Mouse (Mus musculus): ENCODE measurements at regions not wholly inside any gene's neighbourhood (a gene's known extent, or its start where the extent isn't known, plus 50 kb on each side); places are given as distances from the start of the nearest gene placed in this dataset.
A peak's percentile ranks its signal among the peaks of the same experiment; 100 is the strongest.

DNA sequence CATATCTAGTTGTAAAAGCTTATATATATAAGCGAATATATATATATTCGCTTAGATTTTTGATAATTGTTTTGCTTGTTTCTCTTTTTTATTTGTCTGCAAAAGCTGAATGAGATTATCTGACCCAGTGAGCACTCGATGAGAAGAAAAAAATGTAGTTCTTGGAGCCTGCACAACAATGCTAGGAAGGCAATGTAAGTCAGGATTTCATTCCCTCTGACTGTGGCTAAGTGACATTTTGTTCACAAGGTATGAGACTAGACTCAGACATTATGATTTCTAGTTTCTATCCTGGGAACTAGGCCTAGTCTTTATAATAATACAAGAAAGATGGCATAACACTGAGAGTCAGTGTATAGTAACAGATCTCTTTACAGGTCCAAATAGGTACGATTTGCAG lies 108.9 kb upstream of the Bmp2 start:
- Histone ChIP-seq H3K27ac (ENCODE audit: low read length) (no peak overlapping the region), H3K9me3 (ENCODE audit: control insufficient read depth, low read length) (no peaks in the 10 kb centered on the region), H3K9ac (ENCODE audit: low read depth, low read length) (no peak overlapping the region), H3K36me3 (ENCODE audit: control insufficient read depth, insufficient read depth, low read length) (no peaks in the 10 kb centered on the region), H3K4me2 (ENCODE audit: low read depth, low read length) (no peak overlapping the region), H3K4me1 (ENCODE audit: control insufficient read depth, insufficient read depth, low read length) (no peaks in the 10 kb centered on the region), H3K4me3 (ENCODE audit: low read length) (no peak overlapping the region), H3K27me3 (replicated peaks; ENCODE audit: control insufficient read depth, insufficient read depth, low read length) (no peaks in the 10 kb centered on the region)
- ATAC-seq = no peak
- WGBS = 90% methylated on average over 4 of the region's 4 CpGs

GRCm38 (mm10) chr2:133443490-133443889 lies 108.5 kb upstream of the Bmp2 start:
- Histone ChIP-seq H3K4me1 (ENCODE audit: control insufficient read depth, insufficient read depth, low read length) (no peaks in the 10 kb centered on the region), H3K27me3 (replicated peaks; ENCODE audit: control insufficient read depth, insufficient read depth, low read length) (no peaks in the 10 kb centered on the region), H3K4me2 (ENCODE audit: low read depth, low read length) (no peak overlapping the region), H3K9ac (ENCODE audit: low read depth, low read length) (no peak overlapping the region), H3K27ac (ENCODE audit: low read length) (no peak overlapping the region), H3K4me3 (ENCODE audit: low read length) (no peak overlapping the region), H3K9me3 (ENCODE audit: control insufficient read depth, low read length) (no peaks in the 10 kb centered on the region), H3K36me3 (ENCODE audit: control insufficient read depth, insufficient read depth, low read length) (no peaks in the 10 kb centered on the region)
- no peak for ATAC-seq
- WGBS = 61% methylated on average over 2 of the region's 2 CpGs

DNA sequence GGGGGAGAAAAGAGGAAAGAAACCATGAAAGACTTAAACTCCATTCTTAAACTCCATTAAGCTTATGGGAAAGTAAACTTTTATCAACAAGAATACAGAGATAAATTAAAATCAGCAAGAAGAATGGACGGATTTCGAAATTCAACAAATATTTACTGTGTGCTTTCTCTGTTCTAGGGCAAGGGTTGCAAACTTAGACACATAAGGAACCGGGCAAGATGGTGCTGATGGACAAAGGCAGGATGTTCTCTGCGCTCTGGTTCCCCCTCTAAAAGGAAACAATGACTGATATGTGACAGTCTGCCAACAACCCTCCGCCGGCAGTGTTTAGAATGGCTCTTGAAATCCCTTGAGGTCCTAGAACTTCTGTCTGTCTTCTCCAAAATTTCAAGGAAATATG lies 99.0 kb upstream of the Bmp2 start:
- H3K4me1 ChIP-seq (ENCODE audit: control insufficient read depth, insufficient read depth, low read length) = no peaks in the 10 kb centered on the region
- ATAC-seq = no peak

DNA sequence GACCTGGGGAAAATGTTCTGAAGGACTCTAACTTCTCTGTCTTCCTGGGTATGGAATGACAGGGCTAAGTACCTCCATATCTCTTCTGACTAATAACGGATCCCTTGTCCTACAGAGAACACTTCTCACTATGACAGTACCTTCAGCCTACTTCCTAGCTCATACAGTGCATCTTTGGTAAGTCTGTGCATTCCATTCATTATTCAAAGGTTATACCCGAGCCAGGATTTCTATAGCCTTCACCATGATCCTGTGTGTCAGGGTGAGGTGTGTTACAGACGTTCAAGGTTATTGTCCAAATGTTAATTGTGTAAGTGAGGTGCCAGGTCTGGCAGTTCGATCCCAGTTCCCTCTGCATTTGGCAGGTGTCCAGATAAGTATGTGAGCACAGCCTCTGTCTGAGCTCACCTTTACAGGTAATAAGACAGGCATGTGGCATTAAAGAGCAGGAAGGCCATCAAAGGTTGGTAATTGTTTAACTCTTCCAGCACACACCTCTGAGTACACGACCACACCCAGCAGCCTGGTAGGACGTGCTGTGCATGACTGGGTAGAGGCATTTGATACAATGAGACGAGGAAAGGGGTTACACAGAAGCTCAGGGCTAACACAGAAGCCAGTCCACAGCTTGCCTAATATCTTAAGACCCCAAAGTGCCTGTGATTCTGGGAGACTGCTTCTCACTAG lies 96.3 kb upstream of the Bmp2 start:
- no peak overlapping the region for H3K4me3 ChIP-seq (ENCODE audit: low read length)
- no peak overlapping the region for H3K9ac ChIP-seq (ENCODE audit: low read depth, low read length)
- H3K4me2 ChIP-seq (ENCODE audit: low read depth, low read length) = no peak overlapping the region
- H3K4me1 ChIP-seq (ENCODE audit: control insufficient read depth, insufficient read depth, low read length) = no peaks in the 10 kb centered on the region
- H3K36me3 ChIP-seq (ENCODE audit: control insufficient read depth, insufficient read depth, low read length) = no peaks in the 10 kb centered on the region
- no peaks in the 10 kb centered on the region for H3K9me3 ChIP-seq (ENCODE audit: control insufficient read depth, low read length)
- 55% methylated on average over 7 of the region's 7 CpGs for WGBS
- peak overlapping the region; percentile 71 for H3K27ac ChIP-seq (ENCODE audit: low read length)
- peak; percentile 98 for ATAC-seq
- no peaks in the 10 kb centered on the region for H3K27me3 ChIP-seq (replicated peaks; ENCODE audit: control insufficient read depth, insufficient read depth, low read length)

More for the DNA sequence above, 99.0 kb upstream of the Bmp2 start:
- Histone ChIP-seq H3K9ac (ENCODE audit: low read depth, low read length) (no peak overlapping the region), H3K9me3 (ENCODE audit: control insufficient read depth, low read length) (no peaks in the 10 kb centered on the region), H3K27me3 (replicated peaks; ENCODE audit: control insufficient read depth, insufficient read depth, low read length) (no peaks in the 10 kb centered on the region), H3K4me3 (ENCODE audit: low read length) (no peak overlapping the region), H3K36me3 (ENCODE audit: control insufficient read depth, insufficient read depth, low read length) (no peaks in the 10 kb centered on the region), H3K27ac (ENCODE audit: low read length) (no peak overlapping the region), H3K4me2 (ENCODE audit: low read depth, low read length) (no peak overlapping the region)
- 81% methylated on average over 6 of the region's 6 CpGs for WGBS

- no peak overlapping the region for H3K9ac ChIP-seq (ENCODE audit: low read depth, low read length)
- no peak overlapping the region for H3K4me2 ChIP-seq (ENCODE audit: low read depth, low read length)
- no peak overlapping the region for H3K4me3 ChIP-seq (ENCODE audit: low read length)
- H3K4me1 ChIP-seq (ENCODE audit: control insufficient read depth, insufficient read depth, low read length) = no peaks in the 10 kb centered on the region
- no peak overlapping the region for H3K27ac ChIP-seq (ENCODE audit: low read length)
- no peaks in the 10 kb centered on the region for H3K36me3 ChIP-seq (ENCODE audit: control insufficient read depth, insufficient read depth, low read length)
- no peak for ATAC-seq
- H3K9me3 ChIP-seq (ENCODE audit: control insufficient read depth, low read length) = no peaks in the 10 kb centered on the region
- 92% methylated on average over 2 of the region's 2 CpGs for WGBS
- no peaks in the 10 kb centered on the region for H3K27me3 ChIP-seq (replicated peaks; ENCODE audit: control insufficient read depth, insufficient read depth, low read length)
These were observed 95.2 kb upstream of the Bmp2 start for GRCm38 (mm10) chr2:133456785-133457184.

DNA sequence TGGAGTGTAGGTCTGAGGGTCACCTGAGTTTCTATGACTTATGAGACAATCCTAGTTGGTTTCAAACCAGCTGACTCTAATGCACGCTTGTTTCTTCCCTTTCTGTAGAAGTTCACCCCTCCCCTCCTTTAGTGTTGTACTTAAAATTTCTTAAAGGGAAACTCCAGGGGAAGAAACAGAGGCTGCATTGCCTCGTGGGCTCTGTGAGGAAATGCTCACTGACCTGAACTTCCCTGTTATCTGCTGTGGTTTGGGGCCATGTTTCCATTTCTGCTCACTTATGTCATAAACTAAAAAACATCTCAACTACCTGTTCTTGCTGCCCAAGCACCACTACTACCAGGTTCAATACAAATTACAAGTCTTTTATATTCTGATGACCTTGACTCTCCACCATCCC lies 93.2 kb upstream of the Bmp2 start:
- H3K9ac ChIP-seq (ENCODE audit: low read depth, low read length) = no peak overlapping the region
- ATAC-seq = no peak
- no peak overlapping the region for H3K4me3 ChIP-seq (ENCODE audit: low read length)
- H3K36me3 ChIP-seq (ENCODE audit: control insufficient read depth, insufficient read depth, low read length) = no peaks in the 10 kb centered on the region
- no peaks in the 10 kb centered on the region for H3K9me3 ChIP-seq (ENCODE audit: control insufficient read depth, low read length)
- H3K27me3 ChIP-seq (replicated peaks; ENCODE audit: control insufficient read depth, insufficient read depth, low read length) = no peaks in the 10 kb centered on the region
- WGBS = 47% methylated on average over 2 of the region's 2 CpGs
- no peak overlapping the region for H3K27ac ChIP-seq (ENCODE audit: low read length)
- no peaks in the 10 kb centered on the region for H3K4me1 ChIP-seq (ENCODE audit: control insufficient read depth, insufficient read depth, low read length)
- H3K4me2 ChIP-seq (ENCODE audit: low read depth, low read length) = no peak overlapping the region

GRCm38 (mm10) chr2:133460814-133461213 lies 91.1 kb upstream of the Bmp2 start:
- Histone ChIP-seq H3K27ac (ENCODE audit: low read length) (no peak overlapping the region), H3K27me3 (replicated peaks; ENCODE audit: control insufficient read depth, insufficient read depth, low read length) (no peaks in the 10 kb centered on the region), H3K36me3 (ENCODE audit: control insufficient read depth, insufficient read depth, low read length) (no peaks in the 10 kb centered on the region), H3K4me1 (ENCODE audit: control insufficient read depth, insufficient read depth, low read length) (no peaks in the 10 kb centered on the region), H3K9me3 (ENCODE audit: control insufficient read depth, low read length) (no peaks in the 10 kb centered on the region), H3K9ac (ENCODE audit: low read depth, low read length) (no peak overlapping the region), H3K4me2 (ENCODE audit: low read depth, low read length) (no peak overlapping the region), H3K4me3 (ENCODE audit: low read length) (no peak overlapping the region)
- WGBS = 54% methylated on average over 7 of the region's 7 CpGs
- ATAC-seq = no peak

DNA sequence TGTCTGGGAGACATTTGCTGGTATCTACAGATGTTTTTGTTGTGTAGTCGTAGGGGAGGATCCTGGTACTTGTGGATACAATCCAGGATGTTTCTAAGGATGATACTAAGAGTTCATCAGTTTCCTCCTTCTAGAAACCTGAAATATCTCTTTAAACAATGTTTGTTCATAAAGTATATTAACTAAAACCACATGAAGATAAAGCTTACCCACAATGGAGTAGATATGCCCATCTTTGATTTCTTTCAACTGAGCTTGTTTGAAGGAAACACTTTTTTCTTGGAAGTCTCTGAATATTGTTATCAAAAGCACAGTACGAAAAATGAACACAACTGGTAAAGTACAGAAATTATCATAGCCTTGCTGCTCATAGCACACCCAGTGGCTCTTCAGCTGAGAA lies 89.6 kb upstream of the Bmp2 start:
- 94% methylated on average over 2 of the region's 2 CpGs for WGBS

DNA sequence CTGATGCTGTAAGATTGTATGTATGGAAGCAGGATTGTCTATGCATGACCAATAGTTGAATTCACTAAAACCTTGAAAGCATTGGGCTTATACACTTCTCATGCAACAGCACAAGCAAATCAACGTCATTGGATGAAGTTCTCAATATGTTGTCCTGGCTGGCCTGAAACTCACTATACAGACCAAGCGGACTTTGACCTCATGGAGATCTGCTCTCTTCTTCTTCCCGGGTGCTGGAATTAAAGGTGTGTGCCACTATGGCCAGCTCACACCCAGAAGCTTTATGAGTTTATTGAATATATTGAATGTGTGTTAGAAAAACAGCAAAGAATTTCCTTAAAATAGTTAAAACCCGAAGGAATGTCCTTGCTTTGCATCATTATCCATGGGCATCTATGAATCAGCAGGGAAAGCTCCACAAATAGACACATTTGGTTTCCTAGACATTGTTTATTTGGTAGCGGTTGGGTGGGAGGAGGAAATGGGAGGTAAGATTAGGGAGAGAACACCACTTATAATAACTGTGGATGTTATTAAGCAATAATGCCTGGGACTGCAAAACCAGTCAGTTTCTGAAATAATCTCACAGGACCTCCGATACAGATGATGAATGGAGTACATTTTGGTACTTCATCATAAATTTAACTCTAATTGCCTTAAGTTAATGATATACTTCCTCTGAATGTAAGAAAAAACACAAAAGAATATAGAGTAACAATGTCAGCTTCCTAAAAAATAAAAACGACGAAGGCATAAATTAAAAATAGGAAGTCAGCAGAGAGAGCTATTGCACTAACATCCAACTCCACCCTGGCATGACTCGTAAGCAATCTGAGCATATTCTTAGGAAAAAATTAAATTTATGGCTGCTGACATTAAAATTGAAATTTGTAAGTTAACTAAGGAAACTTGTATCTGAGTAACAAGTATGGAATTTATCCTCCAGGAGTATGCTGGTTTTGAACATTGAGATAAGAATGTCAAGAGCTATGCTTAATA lies 84.5 kb upstream of the Bmp2 start:
- Histone ChIP-seq H3K9ac (ENCODE audit: low read depth, low read length) (no peak overlapping the region), H3K27ac (ENCODE audit: low read length) (peak overlapping the region; percentile 1; the same call in 1 of the 2 replicates), H3K9me3 (ENCODE audit: control insufficient read depth, low read length) (no peaks in the 10 kb centered on the region), H3K4me1 (ENCODE audit: control insufficient read depth, insufficient read depth, low read length) (no peaks in the 10 kb centered on the region), H3K27me3 (replicated peaks; ENCODE audit: control insufficient read depth, insufficient read depth, low read length) (no peaks in the 10 kb centered on the region), H3K4me2 (ENCODE audit: low read depth, low read length) (no peak overlapping the region), H3K36me3 (ENCODE audit: control insufficient read depth, insufficient read depth, low read length) (no peaks in the 10 kb centered on the region), H3K4me3 (ENCODE audit: low read length) (no peak overlapping the region)
- peak; percentile 91 for ATAC-seq
- WGBS = 70% methylated on average over 9 of the region's 9 CpGs

More for the DNA sequence above, 89.6 kb upstream of the Bmp2 start:
- Histone ChIP-seq H3K27ac (ENCODE audit: low read length) (no peak overlapping the region), H3K9ac (ENCODE audit: low read depth, low read length) (no peak overlapping the region), H3K4me1 (ENCODE audit: control insufficient read depth, insufficient read depth, low read length) (no peaks in the 10 kb centered on the region), H3K9me3 (ENCODE audit: control insufficient read depth, low read length) (no peaks in the 10 kb centered on the region), H3K27me3 (replicated peaks; ENCODE audit: control insufficient read depth, insufficient read depth, low read length) (no peaks in the 10 kb centered on the region), H3K4me3 (ENCODE audit: low read length) (no peak overlapping the region), H3K4me2 (ENCODE audit: low read depth, low read length) (no peak overlapping the region), H3K36me3 (ENCODE audit: control insufficient read depth, insufficient read depth, low read length) (no peaks in the 10 kb centered on the region)
- no peak for ATAC-seq

Measured in intestine, embryonic 16.5 days (tissue).